Mouse (Mus musculus) olfactory bulb, adult 2 months (tissue): ENCODE measurements around the gene Glud1. TPM values are rescaled to one million over a fixed set of nuclear protein-coding genes. Genes with fewer than 3 reads are reported as not detected.
"Not testable (repeated sequence)": the region's sequence is repeated elsewhere in the genome, so short reads cannot be mapped to it uniquely, and the experiment has no call there.

Source experiments
- H3K27ac ChIP-seq: fragments of 200-500 bp; 2 replicates; pipeline ENCODE4 v1.5.1; 2012; ENCODE audit warnings: low read depth, low read length; ENCODE audit not compliant: insufficient read depth
- H3K4me1 ChIP-seq: fragments of 200-500 bp; 2 replicates; pipeline ENCODE4 v1.6.1; 2012; ENCODE audit warnings: low read length; ENCODE audit not compliant: control insufficient read depth, insufficient read depth
- H3K4me3 ChIP-seq: fragments of 200-500 bp; 2 replicates; pipeline ENCODE4 v1.5.1; 2012; ENCODE audit warnings: mild to moderate bottlenecking, low read depth, low read length, moderate library complexity; ENCODE audit not compliant: insufficient read depth
- CTCF ChIP-seq: fragments of 200-500 bp; IDR thresholded peaks from 2 replicates; pipeline ENCODE4 v1.5.1; 2012; ENCODE audit warnings: low read depth, mild to moderate bottlenecking, low read length, moderate library complexity; ENCODE audit not compliant: insufficient read depth
- POLR2A ChIP-seq: fragments of 200-500 bp; IDR thresholded peaks from 2 replicates; pipeline ENCODE4 v1.6.1; 2012; ENCODE audit warnings: mild to moderate bottlenecking, low read depth, low read length, moderate library complexity; ENCODE audit not compliant: insufficient read depth
- WGBS: fragments of 180-500 bp; shearing (Covaris S2); methylation state at CpG from one replicate; pipeline ENCODE4 v1.1.7; 2018; 5-methylcytosine and 5-hydroxymethylcytosine counted together
- polyA plus RNA-seq: library from polyadenylated mRNA; stranded (reverse); fragments of >200 nt; gene quantifications from 2 replicates; pipeline ENCODE4 v1.2.4, GENCODE M21; 2012; ENCODE audit warnings: low replicate concordance; ENCODE audit not compliant: missing spikeins, insufficient read depth, insufficient read length

Gene Glud1
- polyA plus RNA-seq, 1 experiment = 89.8 TPM

- no peak for TF ChIP-seq CTCF
- no peak overlapping the region for H3K4me3 ChIP-seq
- peaks cover 5% of the 10 kb centered on the region; the same call in 1 of the 2 replicates for H3K4me1 ChIP-seq
- 91% methylated on average over 4 of the region's 4 CpGs for WGBS
- no peak overlapping the region for H3K27ac ChIP-seq
Observed at GRCm38 (mm10) chr14:34309266-34309665, 1.3 kb upstream of the Glud1 start.

GRCm38 (mm10) chr14:34309907-34310233 is 657 bp upstream of the Glud1 start:
- peak overlapping the region; percentile 68 for H3K27ac ChIP-seq
- peak overlapping the region; percentile 99 for H3K4me3 ChIP-seq
- no peak for TF ChIP-seq CTCF
- TF ChIP-seq POLR2A = no peak
- peaks cover 5% of the 10 kb centered on the region; the same call in 1 of the 2 replicates for H3K4me1 ChIP-seq
- WGBS = 7% methylated on average over 5 of the region's 5 CpGs

- WGBS = under 1% methylated on average over 47 of the region's 47 CpGs
- Histone ChIP-seq H3K4me3 (peak overlapping the region; percentile 99), H3K4me1 (peaks cover 5% of the 10 kb centered on the region; the same call in 1 of the 2 replicates), H3K27ac (peak overlapping the region; percentile 88)
- no peak for TF ChIP-seq POLR2A
- TF ChIP-seq CTCF = no peak
Observed at GRCm38 (mm10) chr14:34311021-34311631, 599 bp downstream of the Glud1 start.

- 4% methylated on average over 4 of the region's 4 CpGs for WGBS
- 0 out of 2 replicates have a peak overlapping the region, but pooled peaks have one; percentile 88 for H3K27ac ChIP-seq
- H3K4me3 ChIP-seq = peak overlapping the region; percentile 99
- peaks cover 5% of the 10 kb centered on the region; the same call in 1 of the 2 replicates for H3K4me1 ChIP-seq
- TF ChIP-seq POLR2A (no peak), CTCF (no peak)
Observed at GRCm38 (mm10) chr14:34311691-34312090, 1.2 kb downstream of the Glud1 start.

- Histone ChIP-seq H3K4me3 (no peak overlapping the region), H3K27ac (no peak overlapping the region), H3K4me1 (peaks cover 5% of the 10 kb centered on the region; the same call in 1 of the 2 replicates)
- WGBS = 9% methylated on average over 5 of the region's 6 CpGs
- TF ChIP-seq CTCF (no peak), POLR2A (no peak)
Observed at GRCm38 (mm10) chr14:34312339-34313048, 2.0 kb downstream of the Glud1 start.

- WGBS = 64% methylated on average over 3 of the region's 3 CpGs
- TF ChIP-seq CTCF (no peak), POLR2A (no peak)
- peaks cover 5% of the 10 kb centered on the region; the same call in 1 of the 2 replicates for H3K4me1 ChIP-seq
- H3K4me3 ChIP-seq = no peak overlapping the region
- H3K27ac ChIP-seq = no peak overlapping the region
Observed at GRCm38 (mm10) chr14:34313612-34314011, 3.1 kb downstream of the Glud1 start.

GRCm38 (mm10) chr14:34314383-34314782 is 3.9 kb downstream of the Glud1 start:
- H3K4me1 ChIP-seq, H3K27ac ChIP-seq, H3K4me3 ChIP-seq: not testable (repeated sequence)
- 82% methylated on average over 8 of the region's 8 CpGs for WGBS

GRCm38 (mm10) chr14:34314796-34315195 is 4.3 kb downstream of the Glud1 start:
- Histone ChIP-seq H3K4me1 (peaks cover 5% of the 10 kb centered on the region; the same call in 1 of the 2 replicates), H3K4me3 (no peak overlapping the region), H3K27ac (no peak overlapping the region)
- no peak for TF ChIP-seq POLR2A
- TF ChIP-seq CTCF = no peak
- WGBS = 63% methylated on average over 3 of the region's 3 CpGs

GRCm38 (mm10) chr14:34316346-34316745 is 5.8 kb downstream of the Glud1 start:
- WGBS = 91% methylated on average over 2 of the region's 2 CpGs
- Histone ChIP-seq H3K27ac (no peak overlapping the region), H3K4me3 (no peak overlapping the region), H3K4me1 (peaks cover 4% of the 10 kb centered on the region; the same call in 1 of the 2 replicates)
- TF ChIP-seq POLR2A (no peak), CTCF (no peak)
